Mouse (Mus musculus) R1 (cell line): ENCODE data around the gene Pomt2.

ENCODE experiments used
- DNase-seq: peaks from one replicate; pipeline ENCODE4 v3.0.0-alpha.2; 2018; ENCODE audit warnings: low read depth, low spot score

Pomt2 gene

DNA sequence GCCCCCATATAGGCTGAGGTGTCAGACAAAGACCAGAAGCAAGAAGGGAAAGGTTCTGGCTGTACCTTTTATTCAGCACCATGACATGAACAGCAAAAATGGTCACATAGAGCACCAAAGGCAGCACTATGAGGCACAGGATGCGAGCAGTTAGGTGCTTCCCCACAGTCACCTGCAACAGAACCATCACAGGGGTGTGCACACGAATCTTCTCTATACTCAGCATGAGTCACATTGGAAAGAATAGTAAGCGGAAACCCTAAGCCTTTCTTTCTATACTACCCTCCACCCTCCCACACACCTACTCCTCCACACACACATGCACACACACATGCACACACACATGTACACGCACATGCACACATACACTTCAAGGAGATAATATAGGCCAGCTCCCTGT is 17.5 kb downstream of the Pomt2 start:
- no peak for DNase-seq

DNA sequence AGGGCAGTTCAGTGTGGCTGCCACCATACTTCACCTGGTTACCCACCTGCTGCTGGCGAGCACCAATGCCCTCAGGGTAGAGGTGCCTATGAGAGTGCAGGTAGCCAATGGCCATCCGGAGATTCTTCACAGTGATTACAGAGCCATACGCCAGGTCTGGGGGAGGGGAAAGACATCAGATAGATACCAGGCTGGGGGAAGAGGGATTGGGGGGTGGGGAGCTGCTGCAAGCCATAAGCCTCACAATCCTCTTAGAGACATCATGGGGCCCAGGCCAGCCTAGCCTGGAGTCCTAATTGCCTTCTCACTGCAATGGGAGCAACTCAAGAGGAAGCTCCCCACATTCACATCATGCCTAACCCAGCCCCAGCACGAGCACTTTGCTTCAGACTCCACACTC is 20.5 kb downstream of the Pomt2 start:
- DNase-seq, result no peak

- DNase-seq, result no peak
These were observed 25.7 kb downstream of the Pomt2 start for GRCm38 (mm10) chr12:87121918-87122589.

DNA sequence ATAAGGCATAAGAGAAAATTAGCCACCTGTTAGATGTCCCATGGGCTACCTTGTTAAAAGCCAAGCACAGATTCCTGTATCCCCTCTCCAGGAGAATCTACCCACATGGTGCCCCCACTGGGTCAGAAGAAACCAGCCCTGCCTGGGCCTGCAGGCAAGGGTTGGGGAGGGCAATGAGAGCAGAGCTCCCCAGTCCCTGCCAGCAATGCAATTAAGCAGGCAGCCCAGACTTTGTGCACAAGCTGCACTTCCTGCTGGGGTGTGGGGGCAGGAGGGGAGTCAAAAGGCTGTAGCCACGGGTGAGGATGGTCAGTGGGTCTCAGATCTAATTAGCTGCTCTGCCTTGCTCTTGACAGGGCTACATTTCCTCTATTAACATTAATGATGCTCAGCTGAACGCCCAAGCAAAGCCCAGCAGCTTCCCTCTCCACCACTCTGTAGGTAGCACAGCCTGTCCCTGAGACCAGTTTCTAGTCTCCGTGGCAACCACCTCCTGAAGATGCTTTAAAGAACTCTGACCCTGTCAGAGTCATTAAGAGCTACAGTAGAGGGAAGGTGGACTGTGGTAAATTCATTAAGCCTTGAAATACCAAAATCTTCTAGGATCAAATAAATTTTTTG is 40.3 kb downstream of the Pomt2 start:
- DNase-seq, result no peak

DNA sequence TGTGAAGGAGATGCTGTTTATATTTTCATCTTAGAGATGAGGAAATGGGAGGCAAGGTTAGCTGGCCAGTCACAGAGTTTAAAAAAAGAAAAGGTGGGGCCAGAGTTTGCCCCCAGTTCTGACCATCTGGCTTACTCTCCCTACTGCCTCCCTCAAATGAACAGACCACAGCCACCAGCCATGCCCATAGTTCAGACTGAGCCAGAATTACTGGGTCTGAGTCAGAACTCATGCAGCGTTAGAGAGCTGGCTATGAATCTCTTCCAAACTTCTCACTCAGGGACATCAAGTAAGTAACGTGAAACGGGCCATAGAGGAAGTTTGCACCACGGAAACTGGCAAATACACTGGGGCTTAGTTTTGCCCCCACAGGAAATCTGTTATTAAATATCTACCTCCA is 43.0 kb downstream of the Pomt2 start:
- DNase-seq, result no peak

DNA sequence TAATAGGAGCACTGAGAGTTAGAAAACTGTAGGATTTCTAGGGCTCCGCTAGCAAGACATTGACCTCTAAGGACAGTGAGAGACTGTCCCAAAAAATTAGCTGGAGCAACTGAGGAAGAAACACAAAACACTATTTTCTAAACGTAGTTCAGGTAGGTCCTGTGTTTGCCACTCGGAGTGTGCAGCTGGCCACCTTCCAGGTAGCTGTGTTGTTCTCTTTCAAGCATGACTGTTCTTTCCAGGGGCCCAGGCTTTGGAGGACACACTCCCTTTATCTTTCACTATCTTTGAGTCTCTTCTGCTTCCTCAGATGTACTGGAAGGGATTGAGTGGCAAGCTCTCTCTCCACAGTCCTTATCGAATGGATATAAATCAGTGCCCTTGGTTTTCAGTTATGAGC is 44.3 kb downstream of the Pomt2 start:
- DNase-seq, result no peak

GRCm38 (mm10) chr12:87102165-87102631 is 45.6 kb downstream of the Pomt2 start, which contains the start of gene Ngb:
Ngb (minus strand) TSS chr12:87102539.
- DNase-seq, result peak; percentile 20

GRCm38 (mm10) chr12:87100331-87100730 is 47.4 kb downstream of the Pomt2 start:
- DNase-seq, result no peak

DNA sequence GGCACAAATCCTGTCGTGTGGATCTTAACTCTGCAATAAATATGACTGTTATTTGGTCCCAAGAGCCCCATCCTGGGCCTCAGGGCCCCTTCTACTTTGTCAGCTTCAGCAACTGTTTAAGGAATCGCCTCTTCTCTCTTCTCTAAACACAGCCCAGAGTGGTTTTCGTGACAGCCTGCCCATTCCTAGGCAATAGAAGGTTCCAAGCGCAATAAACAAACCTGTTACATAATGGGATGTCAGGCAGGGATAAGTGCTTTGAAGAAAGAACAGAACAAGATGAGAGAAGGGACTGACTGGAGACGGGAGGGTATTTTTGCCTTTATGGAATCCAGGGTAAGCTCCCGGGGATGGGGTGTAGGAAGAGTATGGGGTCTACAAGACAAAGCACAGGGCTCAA is 54.1 kb downstream of the Pomt2 start:
- DNase-seq, result no peak

DNA sequence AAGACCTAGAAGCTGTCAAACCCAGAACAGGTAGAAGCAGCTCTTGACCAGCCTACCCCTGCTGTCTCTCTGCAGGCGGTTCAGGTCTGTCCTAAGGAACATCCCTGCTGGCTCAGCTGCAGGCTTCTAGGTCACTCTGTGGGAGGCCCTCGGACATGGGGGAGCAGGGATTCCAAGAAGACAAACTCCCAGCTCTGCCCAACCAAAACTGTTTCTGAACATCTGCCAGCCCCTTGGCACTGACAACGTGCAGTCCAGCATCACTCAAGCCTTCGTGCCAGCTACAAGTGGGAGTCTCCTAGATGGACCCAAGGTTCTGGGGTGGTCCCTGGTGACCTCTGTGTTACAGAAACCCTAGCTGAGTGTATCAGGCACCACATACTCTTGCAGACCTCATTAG is 54.5 kb downstream of the Pomt2 start:
- DNase-seq, result no peak

GRCm38 (mm10) chr12:87091916-87092315 is 55.9 kb downstream of the Pomt2 start:
- no peak for DNase-seq

GRCm38 (mm10) chr12:87089701-87090100 is 58.1 kb downstream of the Pomt2 start:
- DNase-seq, result no peak

- DNase-seq, result no peak
These were observed 58.5 kb downstream of the Pomt2 start for GRCm38 (mm10) chr12:87089255-87089654.

- peak; percentile 74 for DNase-seq
These were observed 59.4 kb downstream of the Pomt2 start for GRCm38 (mm10) chr12:87088331-87088730.

- DNase-seq, result peak; percentile 80
These were observed 60.5 kb downstream of the Pomt2 start for GRCm38 (mm10) chr12:87087236-87087635.

DNA sequence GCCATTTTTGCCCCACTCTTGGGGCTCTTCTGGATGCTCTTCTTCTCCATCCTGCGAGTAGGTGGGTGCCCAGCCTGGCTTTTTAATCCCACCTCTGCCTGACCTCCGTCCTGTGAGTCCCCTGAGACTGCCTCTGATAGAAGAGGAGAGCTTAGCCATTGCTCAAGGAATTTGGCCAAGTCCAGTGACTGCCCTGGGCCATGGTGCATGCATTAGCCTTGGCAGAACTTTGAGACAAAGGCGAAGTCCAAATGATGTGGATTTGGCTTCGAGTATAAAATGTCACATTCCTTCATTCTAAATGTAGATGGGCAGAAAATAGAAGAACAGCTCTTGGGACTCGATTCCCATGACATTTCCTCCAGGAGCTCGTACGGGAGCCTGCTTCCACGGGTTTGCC is 65.0 kb downstream of the Pomt2 start:
- no peak for DNase-seq

- DNase-seq, result peak; percentile 41
These were observed 71.2 kb downstream of the Pomt2 start for GRCm38 (mm10) chr12:87076610-87077009.

- DNase-seq, result no peak
These were observed 77.2 kb downstream of the Pomt2 start for GRCm38 (mm10) chr12:87070520-87070919.

DNA sequence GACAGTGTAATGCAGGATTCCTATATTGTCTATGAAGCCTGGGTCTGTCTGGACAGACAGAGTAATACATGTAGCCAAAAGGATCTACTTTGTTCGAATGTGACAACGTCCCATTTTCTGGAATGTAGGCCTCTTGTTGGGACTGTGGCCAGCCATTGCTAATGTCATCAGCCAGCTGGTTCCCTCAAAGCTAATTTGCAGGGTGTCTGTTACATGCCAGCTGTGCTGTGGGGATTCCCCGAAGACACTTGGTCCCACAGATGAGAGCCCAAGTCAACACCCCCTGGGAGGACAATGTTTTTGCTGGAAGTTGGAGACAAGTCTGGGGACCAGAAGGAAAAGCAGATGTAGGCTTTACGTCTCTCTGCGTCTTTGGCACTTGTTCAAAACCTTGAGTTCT is 81.3 kb downstream of the Pomt2 start:
- no peak for DNase-seq

DNA sequence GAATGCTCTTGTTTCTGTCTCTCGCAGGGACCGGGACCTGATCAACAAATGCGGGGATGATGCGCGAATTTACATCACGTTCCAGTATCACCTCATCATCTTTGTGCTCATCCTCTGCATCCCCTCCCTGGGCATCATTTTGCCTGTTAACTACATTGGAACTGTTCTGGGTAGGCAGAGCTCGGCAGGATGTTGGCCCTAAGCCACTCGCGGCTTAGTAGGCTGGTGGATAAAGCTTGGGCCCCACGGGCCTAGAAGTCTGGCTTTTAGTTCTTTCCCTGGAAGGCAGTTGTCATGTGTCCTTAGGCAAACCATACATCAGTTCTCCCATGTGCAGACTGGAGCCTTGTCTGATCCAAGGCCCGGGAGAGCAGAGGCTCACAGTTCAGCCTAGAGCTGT is 82.3 kb downstream of the Pomt2 start:
- DNase-seq, result no peak

DNA sequence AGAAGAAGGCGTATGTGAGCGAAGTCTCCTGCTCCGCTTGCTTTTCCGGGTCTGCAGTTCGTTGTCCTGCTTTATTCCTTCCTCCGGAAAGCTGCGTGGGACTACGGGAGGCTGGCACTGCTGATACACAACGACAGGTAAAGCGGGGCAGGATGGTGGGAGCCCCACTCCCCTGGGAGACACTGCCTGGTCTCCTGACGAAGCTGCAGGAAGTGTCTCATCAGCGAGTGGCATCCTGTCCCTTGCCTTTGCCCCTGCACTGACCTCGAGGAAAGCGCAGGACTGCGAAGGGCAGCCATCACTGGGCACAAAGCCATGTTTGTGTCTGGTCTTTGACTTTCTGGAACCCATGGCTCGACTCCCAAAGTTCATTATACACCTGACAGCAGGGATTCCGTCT is 90.7 kb downstream of the Pomt2 start:
- no peak for DNase-seq
